Mouse (Mus musculus) embryonic facial prominence, embryonic 11.5 days (tissue): ENCODE results near the gene Neurl1a. TPM values are rescaled to one million over a fixed set of nuclear protein-coding genes. Genes with fewer than 3 reads are reported as not detected.

Experiments
- ATAC-seq: fragments of 200-750 bp; cut with Nextera tagmentation; replicated peaks from 2 replicates; pipeline ENCODE4 v1.8.0; 2017; ENCODE audit warnings: low read depth; ENCODE audit not compliant: insufficient number of reproducible peaks, low FRiP score, low TSS enrichment
- DNase-seq: peaks from one replicate; pipeline ENCODE4 v3.0.0-alpha.2; 2015; ENCODE audit warnings: low spot score
- H3K27ac ChIP-seq: fragments of 300-500 bp; sonication (generic); replicated peaks from 2 replicates; pipeline ENCODE4 v1.5.1; 2014; ENCODE audit warnings: mild to moderate bottlenecking, low read depth, low read length, control low read depth
- H3K27me3 ChIP-seq: fragments of 300-500 bp; sonication (generic); 2 replicates; pipeline ENCODE4 v1.6.1; 2014; ENCODE audit warnings: mild to moderate bottlenecking, low read length, moderate library complexity, mixed read lengths; ENCODE audit not compliant: control insufficient read depth, insufficient read depth
- H3K36me3 ChIP-seq: fragments of 300-500 bp; sonication (generic); replicated peaks from 2 replicates; pipeline ENCODE4 v1.6.1; 2014; ENCODE audit warnings: low read depth, mild to moderate bottlenecking, low read length, moderate library complexity, mixed read lengths; ENCODE audit not compliant: control insufficient read depth, insufficient read depth
- H3K4me1 ChIP-seq: fragments of 300-500 bp; sonication (generic); 2 replicates; pipeline ENCODE4 v1.6.1; 2014; ENCODE audit warnings: low read length, mixed read lengths; ENCODE audit not compliant: control insufficient read depth, insufficient read depth
- H3K4me2 ChIP-seq: fragments of 300-500 bp; sonication (generic); 2 replicates; pipeline ENCODE4 v1.6.1; 2014; ENCODE audit warnings: low read depth, mild to moderate bottlenecking, control low read depth, low read length, moderate library complexity
- H3K4me3 ChIP-seq: fragments of 300-500 bp; sonication (generic); 2 replicates; pipeline ENCODE4 v1.5.1; 2014; ENCODE audit warnings: low read depth, low read length, control low read depth
- H3K9ac ChIP-seq: fragments of 300-500 bp; sonication (generic); replicated peaks from 2 replicates; pipeline ENCODE4 v1.6.1; 2014; ENCODE audit warnings: mild to moderate bottlenecking, control low read depth, low read length
- H3K9me3 ChIP-seq: fragments of 300-500 bp; sonication (generic); replicated peaks from 2 replicates; pipeline ENCODE4 v1.6.1; 2016; ENCODE audit warnings: mild to moderate bottlenecking, low read length, inconsistent platforms, mixed read lengths; ENCODE audit not compliant: control insufficient read depth
- WGBS: fragments of 180-500 bp; shearing (Covaris S2); extraction: QIAGEN DNeasy Blood & Tissue Kit; methylation state at CpG from one replicate; pipeline ENCODE4 v1.1.7; 2014; 5-methylcytosine and 5-hydroxymethylcytosine counted together
- polyA plus RNA-seq: library from polyadenylated mRNA; unstranded; fragments of >200 nt; fragmentation: Nextera tagmentation; extraction: Ambion mirVana; gene quantifications from 2 replicates; pipeline ENCODE4 v1.2.1, GENCODE M21; 2014

Neurl1a gene
- polyA plus RNA-seq, 1 experiment from 2014 or later = 2.9 TPM

DNA sequence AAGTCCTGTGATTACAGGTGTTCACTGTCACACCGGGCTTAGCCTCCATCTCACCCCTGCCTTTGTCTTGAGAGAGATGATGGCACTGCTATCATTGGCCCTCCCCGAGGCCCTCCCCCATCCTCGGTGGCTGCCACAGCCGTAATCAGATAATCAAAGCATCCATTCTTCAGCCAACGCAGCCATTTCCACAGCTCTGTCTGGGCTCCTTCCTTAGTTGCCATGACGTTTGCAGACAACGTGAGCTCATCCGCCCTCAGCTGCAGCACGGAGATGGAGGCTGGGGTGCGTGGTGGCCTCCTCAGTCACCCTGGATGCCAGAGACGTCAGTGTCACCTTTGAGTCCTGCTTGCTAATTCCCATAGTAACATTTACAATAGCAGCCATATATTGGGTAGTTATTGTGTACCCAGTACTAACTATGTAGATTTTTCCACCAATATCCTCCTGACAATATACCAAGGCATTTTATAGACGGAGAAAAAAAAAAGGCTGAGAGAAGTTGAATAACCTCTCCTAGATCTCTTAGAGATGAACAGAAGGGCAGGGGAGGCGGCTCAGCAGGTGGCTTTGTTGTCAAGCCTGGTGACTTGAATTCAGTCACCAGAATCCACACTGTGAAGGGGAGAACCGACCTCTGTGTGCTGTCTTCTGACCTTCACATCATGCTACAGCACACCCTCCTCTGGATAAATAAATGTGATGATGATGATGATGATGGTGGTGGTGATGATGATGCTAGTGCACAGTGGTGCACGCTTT is 8.1 kb downstream of the Neurl1a start:
- Histone ChIP-seq H3K4me1 (no peaks in the 10 kb centered on the region), H3K36me3 (no peaks in the 10 kb centered on the region), H3K9me3 (no peaks in the 10 kb centered on the region), H3K4me2 (no peak overlapping the region), H3K4me3 (no peak overlapping the region), H3K27me3 (no peaks in the 10 kb centered on the region), H3K9ac (no peak overlapping the region), H3K27ac (no peak overlapping the region)
- 41% methylated on average over 15 of the region's 15 CpGs for WGBS
- ATAC-seq (no peak), DNase-seq (no peak)

GRCm38 (mm10) chr19:47188515-47189128 is 10.0 kb downstream of the Neurl1a start:
- no peaks in the 10 kb centered on the region for H3K36me3 ChIP-seq
- H3K4me1 ChIP-seq = no peaks in the 10 kb centered on the region
- H3K27me3 ChIP-seq = no peaks in the 10 kb centered on the region
- H3K9ac ChIP-seq = no peak overlapping the region
- DNase-seq = peak; percentile 23
- H3K9me3 ChIP-seq = no peaks in the 10 kb centered on the region
- no peak overlapping the region for H3K4me2 ChIP-seq
- no peak overlapping the region for H3K27ac ChIP-seq
- no peak overlapping the region for H3K4me3 ChIP-seq
- ATAC-seq = peak; percentile 67; the same call in 1 of the 2 replicates
- WGBS = 62% methylated on average over 11 of the region's 11 CpGs

DNA sequence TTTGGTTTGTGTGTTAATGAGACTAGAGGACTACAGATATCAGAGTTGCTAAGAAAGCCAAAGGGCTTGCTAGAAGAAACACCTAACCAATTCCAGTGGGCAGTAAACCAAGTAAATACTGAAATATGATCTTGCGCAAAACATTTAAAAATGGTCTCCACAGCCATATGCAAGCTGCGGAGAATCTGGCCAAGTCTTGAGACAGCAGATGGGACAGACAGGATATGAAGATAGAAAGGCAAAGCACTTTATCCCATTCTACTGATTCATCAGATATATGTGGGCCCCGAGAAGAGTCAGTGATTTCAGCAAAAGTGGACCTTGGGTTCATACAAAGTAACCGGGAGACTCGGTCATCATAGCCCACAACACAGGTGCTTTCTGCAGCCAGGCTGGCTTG is 13.5 kb downstream of the Neurl1a start:
- Histone ChIP-seq H3K9ac (no peak overlapping the region), H3K9me3 (no peaks in the 10 kb centered on the region), H3K4me2 (no peak overlapping the region), H3K36me3 (no peaks in the 10 kb centered on the region), H3K4me1 (no peaks in the 10 kb centered on the region), H3K4me3 (no peak overlapping the region), H3K27me3 (no peaks in the 10 kb centered on the region), H3K27ac (no peak overlapping the region)
- 94% methylated on average over 5 of the region's 5 CpGs for WGBS
- ATAC-seq (no peak), DNase-seq (no peak)

GRCm38 (mm10) chr19:47198671-47199350 is 20.2 kb downstream of the Neurl1a start:
- no peaks in the 10 kb centered on the region for H3K27me3 ChIP-seq
- no peak overlapping the region for H3K4me2 ChIP-seq
- no peak overlapping the region for H3K9ac ChIP-seq
- no peaks in the 10 kb centered on the region for H3K9me3 ChIP-seq
- 69% methylated on average over 13 of the region's 13 CpGs for WGBS
- no peak overlapping the region for H3K4me3 ChIP-seq
- ATAC-seq (no peak), DNase-seq (no peak)
- peaks cover 4% of the 10 kb centered on the region for H3K4me1 ChIP-seq
- H3K27ac ChIP-seq = no peak overlapping the region
- H3K36me3 ChIP-seq = no peaks in the 10 kb centered on the region

- WGBS = 45% methylated on average over 12 of the region's 12 CpGs
- no peaks in the 10 kb centered on the region for H3K9me3 ChIP-seq
- H3K4me2 ChIP-seq = no peak overlapping the region
- ATAC-seq (no peak; the same call in 1 of the 2 replicates), DNase-seq (peak; percentile 55)
- H3K4me3 ChIP-seq = no peak overlapping the region
- no peak overlapping the region; the same call in 1 of the 2 replicates for H3K27ac ChIP-seq
- H3K4me1 ChIP-seq = peaks cover 4% of the 10 kb centered on the region
- no peaks in the 10 kb centered on the region for H3K27me3 ChIP-seq
- no peaks in the 10 kb centered on the region for H3K36me3 ChIP-seq
- H3K9ac ChIP-seq = no peak overlapping the region
Measured at GRCm38 (mm10) chr19:47201972-47202371, 23.4 kb downstream of the Neurl1a start.

- H3K36me3 ChIP-seq = no peaks in the 10 kb centered on the region
- no peak overlapping the region for H3K27ac ChIP-seq
- no peak for ATAC-seq
- H3K4me3 ChIP-seq = no peak overlapping the region
- 53% methylated on average over 6 of the region's 6 CpGs for WGBS
- no peaks in the 10 kb centered on the region for H3K9me3 ChIP-seq
- no peaks in the 10 kb centered on the region for H3K27me3 ChIP-seq
- DNase-seq = no peak
- H3K4me2 ChIP-seq = no peak overlapping the region
- peaks cover 4% of the 10 kb centered on the region for H3K4me1 ChIP-seq
- H3K9ac ChIP-seq = no peak overlapping the region
Measured at GRCm38 (mm10) chr19:47202429-47202828, 23.8 kb downstream of the Neurl1a start.

DNA sequence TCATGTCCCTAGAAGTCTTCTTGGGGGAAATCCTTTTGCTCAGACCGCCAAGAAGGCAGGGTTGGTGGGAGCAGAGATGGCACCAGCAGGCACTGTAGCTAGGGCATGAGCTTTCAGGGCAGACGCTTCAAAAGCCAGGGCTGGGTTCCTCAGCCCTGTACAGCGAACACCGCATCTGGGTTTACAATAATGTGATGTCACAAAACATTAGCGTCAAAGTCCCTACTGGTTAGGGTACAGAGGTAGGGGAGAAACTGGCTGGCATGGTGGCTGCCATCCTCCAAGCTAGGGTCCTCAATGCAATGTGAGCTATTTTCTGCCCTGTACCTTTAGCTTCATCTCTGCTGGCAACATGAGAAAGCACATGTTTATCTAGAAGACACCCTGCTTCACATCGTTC is 24.4 kb downstream of the Neurl1a start:
- Histone ChIP-seq H3K27me3 (no peaks in the 10 kb centered on the region), H3K4me3 (no peak overlapping the region), H3K27ac (no peak overlapping the region), H3K9ac (no peak overlapping the region), H3K36me3 (no peaks in the 10 kb centered on the region), H3K4me2 (no peak overlapping the region), H3K9me3 (no peaks in the 10 kb centered on the region), H3K4me1 (peaks cover 4% of the 10 kb centered on the region)
- ATAC-seq = no peak
- DNase-seq = no peak
- 86% methylated on average over 6 of the region's 6 CpGs for WGBS

DNA sequence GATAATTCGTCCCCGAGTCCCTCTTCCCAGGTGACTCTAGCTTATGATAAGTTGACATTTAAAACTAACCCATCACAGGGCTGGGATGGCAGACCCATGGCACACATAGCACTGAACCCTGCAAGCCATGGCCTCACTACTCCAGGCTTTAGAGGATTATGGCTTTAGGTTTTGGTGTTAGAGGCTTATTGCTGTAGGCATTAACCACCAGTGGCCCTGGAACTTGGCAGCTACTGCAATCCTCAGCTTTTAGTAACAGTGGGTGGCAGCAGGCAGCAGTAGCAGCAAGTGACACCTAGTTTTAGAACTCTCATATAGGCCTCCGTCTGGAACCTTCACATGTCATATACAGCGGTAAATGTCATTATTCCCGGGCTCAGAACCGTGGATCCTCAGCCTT is 26.0 kb downstream of the Neurl1a start:
- 86% methylated on average over 6 of the region's 6 CpGs for WGBS
- H3K27me3 ChIP-seq = no peaks in the 10 kb centered on the region
- H3K9ac ChIP-seq = no peak overlapping the region
- H3K4me1 ChIP-seq = peaks cover 4% of the 10 kb centered on the region
- H3K27ac ChIP-seq = no peak overlapping the region
- H3K4me3 ChIP-seq = no peak overlapping the region
- H3K9me3 ChIP-seq = no peaks in the 10 kb centered on the region
- DNase-seq (no peak), ATAC-seq (no peak)
- H3K36me3 ChIP-seq = no peaks in the 10 kb centered on the region
- H3K4me2 ChIP-seq = no peak overlapping the region
